Mouse (Mus musculus) B cell, adult (primary cell): ENCODE results near the gene Ncapd3. TPM values are rescaled to one million over a fixed set of nuclear protein-coding genes. Genes with fewer than 3 reads are reported as not detected.

Experiments
- total RNA-seq: library from RNA; stranded (reverse); gene quantifications from 4 replicates; pipeline ENCODE4 v1.2.4, GENCODE M21; 2023; ENCODE audit not compliant: inconsistent age

The Ncapd3 gene
- 15.5 to 19.8 TPM (median 18.6 TPM) in 4 replicates for total RNA-seq

DNA sequence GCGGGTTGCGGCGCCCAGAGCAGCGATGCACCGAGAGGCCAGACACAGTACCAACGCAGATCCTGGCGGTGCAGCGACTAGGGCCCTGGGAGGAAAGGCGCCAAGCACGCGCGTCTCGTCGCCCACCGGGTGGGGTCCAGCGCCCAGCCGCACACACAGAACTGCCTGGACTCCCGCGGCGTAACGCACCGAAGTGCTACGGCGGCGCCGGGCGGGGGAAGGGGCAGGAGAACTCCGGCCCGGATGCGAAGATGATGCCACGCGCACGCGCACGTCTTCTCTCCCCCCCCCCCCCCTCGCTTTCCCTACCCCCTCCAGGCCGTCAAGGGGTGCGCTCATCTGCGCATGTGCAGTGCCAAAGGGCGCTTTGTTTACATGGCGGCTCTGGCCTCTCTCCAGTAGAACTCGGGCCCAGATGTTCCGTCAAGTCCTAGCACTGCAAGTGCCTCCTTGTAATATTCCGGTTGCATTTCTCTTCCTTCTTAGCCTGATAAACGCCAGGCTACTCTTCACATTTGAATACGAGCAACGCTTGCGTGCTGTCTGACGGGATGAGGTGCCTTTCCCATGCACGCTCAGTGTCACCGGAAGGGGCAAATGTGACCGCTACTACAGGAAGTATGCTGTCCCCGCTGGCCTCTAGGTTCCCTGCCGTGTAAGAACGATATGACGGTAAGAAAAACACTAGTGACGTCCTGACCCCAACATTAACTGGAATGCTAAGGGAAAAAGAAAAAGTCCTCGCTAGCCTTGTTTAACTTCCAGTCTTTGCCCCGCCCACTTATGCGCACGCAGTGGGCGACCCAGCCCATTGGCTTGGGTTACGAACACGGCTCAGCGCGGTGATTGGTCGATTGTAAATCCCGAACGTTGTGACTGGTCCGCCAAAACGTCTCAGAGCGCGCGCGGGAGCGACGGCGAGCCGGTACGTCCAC is at the start of gene Ncapd3, which contains the start of gene Vps26b:
Ncapd3 (plus strand) TSS at position 348 of the 935 bp plus-strand sequence.
Vps26b (minus strand) TSS at position 238 of the 935 bp plus-strand sequence.

DNA sequence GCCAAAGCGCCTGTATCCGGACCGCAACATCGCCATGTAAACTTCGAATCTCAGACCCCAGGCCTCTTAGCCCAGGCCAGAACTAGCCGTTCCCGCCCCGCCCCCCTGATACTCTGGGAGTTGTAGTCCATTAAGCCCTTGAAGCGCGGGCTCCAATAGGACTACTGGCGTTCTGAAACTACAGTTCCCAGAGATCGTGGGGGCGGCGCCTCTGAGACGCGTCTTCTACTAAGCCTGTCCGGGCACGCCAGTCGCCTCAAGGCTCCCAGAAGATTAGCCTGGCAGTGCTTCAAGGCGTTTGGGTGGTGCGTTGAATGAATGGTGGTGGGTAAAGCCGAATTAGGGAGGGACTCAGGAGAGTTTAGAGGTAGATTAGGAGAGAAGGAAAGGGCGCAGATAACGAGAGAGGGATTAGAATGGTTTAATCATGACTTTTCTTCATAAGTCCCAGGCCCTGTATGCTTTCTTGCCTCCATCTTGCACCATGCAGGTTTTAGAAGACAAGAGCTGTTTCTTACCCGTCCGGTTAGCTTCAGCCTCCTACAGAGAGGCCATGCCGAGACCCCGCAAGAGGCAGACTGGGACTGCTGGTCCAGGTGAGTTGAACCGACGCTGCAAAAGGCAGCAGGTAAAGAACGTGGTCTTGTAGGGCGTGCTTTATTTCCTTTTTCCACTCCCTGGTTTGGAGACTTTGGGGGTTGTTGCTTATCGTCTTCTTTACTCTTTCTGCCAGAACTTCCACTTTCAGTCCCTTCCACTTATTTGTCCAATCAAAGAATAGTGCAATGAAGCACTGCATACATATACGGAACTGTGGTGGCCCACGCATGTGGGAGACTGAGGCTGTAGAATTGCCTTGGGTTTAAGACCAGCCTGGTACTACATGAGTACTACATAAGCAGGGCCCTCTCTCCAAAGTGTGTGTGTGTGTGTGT is 30.2 kb upstream of the Ncapd3 start, which contains the start of the genes Acad8 and Thyn1:
Acad8 (minus strand) TSS at position 106 of the 935 bp plus-strand sequence.
Thyn1 (plus strand) TSS at position 250 of the 935 bp plus-strand sequence.

Other genes starting within 250 kb of the Ncapd3 start
- not detected in 4 replicates for gene Glb1l2, start 223.7 kb upstream of the Ncapd3 start, total RNA-seq
- not detected in 4 replicates for gene Glb1l3, start 169.3 kb upstream of the Ncapd3 start, total RNA-seq
- not detected in 4 replicates for gene Gm1110, start 107.1 kb upstream of the Ncapd3 start, total RNA-seq
- gene Acad8, start 30.6 kb upstream of the Ncapd3 start, total RNA-seq = 5.1 to 8.4 TPM (median 7.3 TPM) in 4 replicates
- gene Thyn1, start 30.5 kb upstream of the Ncapd3 start, total RNA-seq = 7.2 to 12.1 TPM (median 8.5 TPM) in 4 replicates
- gene Vps26b, start 110 bp upstream of the Ncapd3 start, total RNA-seq = 1.8 to 2.6 TPM (median 1.8 TPM) in 4 replicates
- not detected in 4 replicates for gene Jam3, start 125.2 kb downstream of the Ncapd3 start, total RNA-seq